Mouse (Mus musculus): Measurements from ENCODE around the gene Ptp4a2.
"Not testable (repeated sequence)": the region's sequence is repeated elsewhere in the genome, so short reads cannot be mapped to it uniquely, and the experiment has no call there.

Gene Ptp4a2

DNA sequence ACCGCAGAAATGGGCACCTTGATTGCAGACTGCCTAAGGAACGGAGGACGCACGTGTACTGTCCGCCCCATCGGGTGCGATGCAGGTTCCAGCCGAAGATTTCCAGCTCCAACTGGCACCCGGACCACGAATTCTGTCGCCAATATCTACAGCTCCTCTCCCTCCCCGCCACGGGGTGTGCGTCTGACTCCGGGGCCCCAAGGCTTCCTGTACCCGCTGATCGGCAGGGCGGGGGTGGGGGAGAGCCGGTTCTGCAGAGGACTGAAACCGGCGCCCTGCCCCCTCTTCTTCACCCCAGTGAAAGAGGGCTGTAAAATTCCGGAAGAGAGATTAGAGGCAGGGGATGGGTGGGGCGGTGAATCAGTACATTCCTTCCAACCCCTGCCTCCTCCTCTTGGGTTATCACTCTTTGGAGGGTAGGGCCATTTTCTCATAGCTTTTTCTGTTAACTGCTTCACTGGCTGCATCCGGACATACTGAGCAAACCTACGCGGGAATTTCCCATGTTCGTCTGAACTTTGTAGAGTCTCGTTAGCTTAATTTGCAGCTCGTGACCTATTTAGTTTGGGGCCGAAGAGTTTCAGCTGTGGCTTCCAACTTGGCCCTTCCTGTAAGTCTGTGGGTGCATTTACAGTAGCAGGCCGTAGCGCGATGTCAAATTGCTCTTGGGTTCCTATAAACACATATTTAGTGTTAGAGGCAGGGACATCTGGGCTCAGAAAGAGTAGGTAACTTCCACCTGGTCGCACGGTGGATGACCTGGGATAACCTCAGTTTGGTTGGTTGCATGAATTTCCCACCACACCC lies at the start of gene Ptp4a2:
Gene Ptp4a2, plus strand, starts transcription at position 422 of the 807 bp plus-strand sequence.
- peak; percentile 83 for DNase-seq (ENCODE audit: low spot score)

DNA sequence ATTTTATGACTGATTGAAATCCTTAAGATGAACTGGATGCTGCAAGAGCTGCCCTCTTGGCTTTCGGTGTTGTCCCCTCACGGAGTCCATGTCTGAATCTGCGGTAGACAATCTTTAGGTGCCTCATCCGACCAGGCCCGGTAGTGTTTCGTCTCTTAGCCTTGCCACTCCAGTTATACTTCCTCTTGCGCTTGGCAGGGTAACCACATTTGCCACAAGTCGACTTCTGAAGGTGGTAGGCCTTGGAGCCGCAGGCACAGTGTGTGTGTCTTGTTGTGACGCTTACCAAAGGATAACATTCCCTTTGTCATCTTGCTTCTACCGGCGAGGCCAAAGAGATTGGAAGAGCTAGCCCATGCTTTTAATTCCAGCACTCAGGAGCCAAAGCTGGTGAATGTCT lies 49.4 kb upstream of the Ptp4a2 start:
- no peak for DNase-seq (ENCODE audit: low spot score)

DNA sequence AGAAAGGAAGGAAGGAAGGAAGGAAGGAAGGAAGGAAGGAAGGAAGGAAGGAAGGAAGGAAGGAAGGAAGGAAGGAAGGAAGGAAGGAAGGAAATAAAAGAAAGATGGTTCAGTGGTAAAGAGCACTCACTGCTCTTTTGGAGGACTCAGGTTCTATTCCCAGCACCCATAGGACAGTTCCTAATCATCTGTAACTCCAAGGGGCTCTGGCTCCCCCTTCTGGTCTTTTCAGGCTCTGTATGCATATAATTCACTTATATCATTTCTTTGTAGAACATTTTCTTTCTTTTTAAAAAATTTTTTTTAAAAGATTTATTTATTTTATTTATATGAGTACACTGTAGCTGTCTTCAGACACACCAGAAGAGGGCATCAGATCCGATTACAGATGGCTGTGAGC lies 48.5 kb upstream of the Ptp4a2 start:
- not testable (repeated sequence) for DNase-seq (ENCODE audit: low spot score)

DNA sequence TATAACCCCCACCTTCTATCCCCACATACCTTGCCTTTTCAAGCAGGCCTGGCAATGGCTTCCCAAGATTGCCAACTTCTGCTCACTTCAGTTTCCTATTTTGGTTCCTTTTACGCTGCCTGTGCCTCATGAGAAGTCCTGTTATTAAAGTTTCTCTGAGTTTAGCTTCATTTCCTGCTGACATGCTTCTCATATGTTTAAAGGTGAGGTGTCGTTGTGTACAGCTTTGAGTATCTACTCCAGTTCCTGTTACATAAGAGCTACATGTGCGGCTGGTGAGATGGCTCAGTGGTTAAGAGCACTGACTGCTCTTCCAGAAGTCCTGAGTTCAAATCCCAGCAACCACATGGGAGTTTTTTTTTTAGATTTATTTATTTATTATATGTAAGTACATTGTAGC lies 45.7 kb upstream of the Ptp4a2 start:
- no peak for DNase-seq (ENCODE audit: low spot score)

DNA sequence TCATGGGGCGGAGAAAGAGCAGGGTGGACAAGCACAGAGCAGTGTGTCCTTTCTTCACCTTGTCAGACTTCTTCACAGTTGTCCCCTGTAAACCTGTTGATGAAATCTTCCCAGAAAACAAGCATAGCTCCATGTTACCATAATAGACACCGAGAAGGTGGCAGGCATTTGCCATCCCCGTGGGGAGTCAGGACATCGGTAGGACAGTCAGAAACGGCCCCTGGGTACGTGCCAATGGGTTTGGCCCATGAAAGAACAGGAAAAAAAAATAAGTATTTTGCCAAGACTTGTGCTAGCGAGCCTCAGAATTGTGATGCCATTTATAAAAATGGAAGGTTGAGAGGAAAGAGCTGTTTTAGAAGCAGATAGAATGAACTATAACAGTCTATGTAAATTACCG lies 43.2 kb upstream of the Ptp4a2 start:
- no peak for DNase-seq (ENCODE audit: low spot score)

DNA sequence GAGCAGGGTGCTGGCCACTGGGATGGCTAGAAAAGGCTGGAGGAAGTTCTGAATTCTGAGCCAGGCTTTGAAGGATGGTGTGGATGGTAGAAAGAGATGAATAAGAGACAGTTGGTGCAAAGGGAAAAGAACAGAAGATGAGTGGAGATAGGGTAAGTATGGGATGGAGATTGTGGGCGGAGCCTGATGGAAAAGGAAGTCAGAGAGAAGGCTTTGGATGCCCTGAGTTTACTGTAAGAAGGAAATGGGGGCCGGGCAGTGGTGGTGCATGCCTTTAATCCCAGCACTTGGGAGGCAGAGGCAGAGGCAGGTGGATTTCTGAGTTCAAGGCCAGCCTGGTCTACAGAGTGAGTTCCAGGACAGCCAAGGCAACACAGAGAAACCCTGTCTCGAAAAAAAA lies 42.3 kb upstream of the Ptp4a2 start:
- not testable (repeated sequence) for DNase-seq (ENCODE audit: low spot score)

DNA sequence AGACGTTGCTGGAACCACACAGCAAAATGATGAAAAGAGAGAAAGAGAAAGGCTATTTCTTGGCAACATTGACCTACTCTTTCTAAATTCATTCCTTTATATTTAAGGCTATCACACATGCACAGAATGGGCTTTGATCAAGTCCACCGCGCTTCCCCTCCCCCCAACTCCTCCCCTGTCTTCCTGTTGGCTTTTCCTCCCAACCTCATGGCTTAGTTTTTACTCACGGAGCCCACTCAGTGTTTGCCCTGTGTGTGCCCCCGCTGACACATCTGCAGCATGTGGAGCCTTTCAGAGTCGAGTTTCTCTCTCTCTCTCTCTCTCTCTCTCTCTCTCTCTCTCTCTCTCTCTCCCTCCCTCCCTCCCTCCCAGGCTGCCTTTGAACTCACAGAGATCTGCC lies 40.4 kb upstream of the Ptp4a2 start:
- no peak for DNase-seq (ENCODE audit: low spot score)

DNA sequence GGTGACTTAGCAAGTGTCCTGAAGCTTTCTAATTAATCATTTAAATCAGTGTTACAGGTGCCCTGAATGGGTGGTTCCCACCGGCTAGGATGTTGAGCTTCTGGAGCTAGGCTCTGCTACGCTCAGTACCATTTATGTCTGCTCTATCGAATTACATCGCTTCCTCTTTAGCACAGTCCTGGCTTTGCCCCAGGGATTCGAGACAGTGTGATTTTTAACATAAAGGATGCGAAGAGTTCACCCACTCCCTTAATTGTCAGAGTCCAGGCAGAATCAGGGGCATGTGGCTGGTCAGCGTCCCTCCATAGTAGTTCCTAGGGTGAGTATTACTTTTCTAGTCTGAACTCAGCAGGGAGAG lies 39.7 kb upstream of the Ptp4a2 start:
- DNase-seq (ENCODE audit: low spot score), result no peak

DNA sequence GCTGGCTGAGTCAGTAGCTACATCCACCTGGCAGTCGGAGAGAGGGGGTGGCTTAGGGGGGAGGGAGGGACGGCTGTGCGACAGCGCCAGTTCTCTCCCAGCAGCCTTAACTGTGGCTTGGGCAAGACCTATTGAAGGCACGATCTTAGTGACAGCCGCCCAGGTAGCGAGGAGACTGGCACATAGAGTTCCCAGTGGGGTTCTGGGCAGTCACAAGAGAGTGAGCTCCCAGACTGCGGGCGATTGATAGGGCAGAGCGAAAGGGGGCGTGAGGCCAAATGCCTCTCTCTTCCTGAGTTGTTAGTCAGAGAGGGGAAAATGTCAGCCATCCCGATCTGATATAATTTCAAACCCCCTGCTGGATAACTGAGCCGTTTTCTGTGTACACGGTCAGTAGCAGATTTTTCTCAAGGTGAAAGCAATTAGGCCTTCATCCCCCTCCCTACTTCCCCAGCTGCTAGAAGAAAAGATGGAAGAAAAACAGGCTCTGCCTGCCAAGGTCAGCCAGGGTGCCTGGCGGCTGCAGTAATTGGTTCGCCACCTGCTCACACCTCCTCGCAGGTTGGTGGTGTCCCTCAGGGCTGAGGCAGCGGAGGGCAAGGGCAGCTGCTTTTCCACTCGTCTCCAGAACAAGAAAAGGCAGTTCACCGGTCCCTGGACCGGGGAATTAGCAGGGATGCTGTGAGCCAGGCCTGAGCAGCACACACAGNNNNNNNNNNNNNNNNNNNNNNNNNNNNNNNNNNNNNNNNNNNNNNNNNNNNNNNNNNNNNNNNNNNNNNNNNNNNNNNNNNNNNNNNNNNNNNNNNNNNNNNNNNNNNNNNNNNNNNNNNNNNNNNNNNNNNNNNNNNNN lies 39.1 kb upstream of the Ptp4a2 start:
- DNase-seq (ENCODE audit: low spot score), result no peak

DNA sequence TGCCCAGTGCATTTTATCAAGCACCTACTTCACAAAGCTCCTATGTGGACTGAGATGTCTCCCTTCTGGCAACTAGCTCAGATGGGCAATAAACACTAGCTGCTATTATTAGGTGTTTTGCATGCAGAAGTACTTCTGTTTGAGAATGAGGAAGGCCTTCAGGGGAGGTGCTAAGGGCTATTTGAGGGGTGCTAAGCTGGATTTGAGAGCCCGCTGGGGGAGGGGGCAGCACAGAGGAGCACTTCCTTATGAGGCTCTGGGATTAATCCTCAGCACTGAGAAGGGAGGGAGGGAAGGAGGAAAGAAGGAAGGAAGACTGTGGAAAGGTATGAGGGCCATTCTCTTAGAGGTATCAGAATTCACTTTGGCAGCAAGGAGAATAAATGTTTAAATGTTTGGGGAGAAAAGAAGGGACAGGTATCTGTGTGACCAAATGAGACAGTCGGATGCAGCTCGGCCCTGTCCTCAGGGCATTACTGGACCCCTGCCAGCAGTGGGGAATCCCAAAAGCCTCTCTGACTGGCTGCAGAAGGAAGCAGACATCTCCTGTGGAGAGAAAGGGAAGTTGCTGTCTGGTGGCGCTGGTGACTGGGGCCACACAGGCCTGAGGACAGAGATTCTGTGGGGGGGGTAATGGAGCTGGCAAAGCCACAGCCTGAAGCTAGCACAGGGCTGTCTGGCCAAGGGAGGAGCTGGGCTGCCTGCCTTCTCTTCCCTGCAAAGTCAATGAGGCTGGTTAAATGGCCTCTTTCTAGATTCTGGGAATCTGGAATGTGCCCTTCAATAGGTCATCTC lies 28.9 kb upstream of the Ptp4a2 start:
- no peak for DNase-seq (ENCODE audit: low spot score)

DNA sequence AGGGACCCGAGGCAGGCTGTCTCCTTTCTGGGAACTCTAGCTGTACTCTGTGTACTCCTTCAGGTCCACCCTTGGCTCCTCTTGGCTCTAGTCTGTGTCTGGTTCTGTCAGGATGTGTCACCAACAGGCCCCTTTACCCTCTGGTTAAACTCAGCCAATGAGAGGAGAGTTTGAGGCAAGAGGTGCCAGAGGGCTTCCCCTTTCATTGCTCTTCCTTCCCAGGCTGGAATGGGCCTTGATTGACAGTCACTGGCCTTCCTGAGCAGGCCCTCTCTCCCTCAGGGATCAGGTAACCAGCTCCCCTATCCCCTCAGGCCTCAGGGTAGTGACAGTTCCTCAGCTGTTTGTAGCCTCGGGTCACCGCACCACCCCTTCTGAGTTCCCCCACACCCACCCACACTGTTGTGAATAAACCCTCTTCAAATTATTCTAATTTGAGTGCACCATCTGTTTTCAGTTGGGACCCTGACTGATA lies 28.1 kb upstream of the Ptp4a2 start:
- no peak for DNase-seq (ENCODE audit: low spot score)

DNA sequence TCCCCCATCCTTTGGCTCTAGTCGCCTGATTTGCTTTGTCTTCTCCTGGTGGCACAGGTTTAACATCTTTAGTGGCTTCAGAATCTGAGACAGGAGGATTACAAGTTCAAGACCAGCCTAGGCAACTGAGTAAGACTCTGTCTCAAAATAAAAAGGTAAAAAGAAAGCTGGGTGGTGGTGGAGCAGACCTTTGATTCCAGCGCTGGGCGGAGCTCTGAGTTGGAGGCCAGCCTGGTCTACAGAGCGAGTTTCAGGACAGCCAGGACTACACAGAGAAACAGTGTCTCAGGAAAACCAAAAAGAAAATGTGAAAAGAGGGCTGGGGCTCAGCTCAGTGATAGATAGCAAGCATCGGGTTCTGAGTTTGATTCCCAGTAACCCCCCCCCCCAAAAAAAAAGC lies 27.5 kb upstream of the Ptp4a2 start:
- no peak for DNase-seq (ENCODE audit: low spot score)

DNA sequence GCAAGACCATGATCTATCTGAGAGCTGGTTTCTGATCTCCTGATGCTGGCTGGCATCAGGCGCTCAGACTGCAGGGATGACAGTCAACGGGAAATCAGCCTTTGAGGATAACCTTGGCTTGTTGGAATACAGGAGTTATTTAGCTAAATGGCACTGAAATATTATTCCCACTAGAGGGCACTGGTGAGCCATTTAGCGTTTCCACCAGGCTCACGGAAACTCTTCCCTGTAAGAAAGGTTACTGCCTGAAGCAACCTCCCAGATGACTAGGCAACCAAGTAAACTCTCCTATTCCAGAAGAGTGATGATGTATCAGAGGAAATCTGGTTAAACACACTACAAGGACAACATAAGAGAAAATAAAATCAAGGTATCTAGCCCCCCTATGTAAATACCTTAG lies 25.8 kb upstream of the Ptp4a2 start:
- DNase-seq (ENCODE audit: low spot score), result peak; percentile 74

DNA sequence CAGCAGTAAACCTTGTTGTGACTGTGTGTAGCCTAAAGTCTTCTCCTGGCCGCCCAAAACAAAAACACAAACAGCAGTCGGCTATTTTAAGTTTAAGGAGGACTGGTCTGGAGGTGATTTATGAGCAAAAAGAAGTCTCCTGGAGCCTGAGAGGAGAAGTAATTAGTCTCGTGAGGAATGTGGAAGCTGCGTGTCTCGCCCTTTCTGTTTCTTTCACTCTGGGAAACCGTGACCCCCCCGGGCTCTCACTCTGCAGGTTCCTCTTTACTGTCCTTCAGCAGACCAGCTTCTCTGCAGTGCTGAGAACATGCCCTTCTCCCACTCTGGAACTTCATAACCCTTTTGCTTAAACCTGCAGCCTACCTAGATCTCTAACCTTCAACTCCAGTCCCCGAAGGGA lies 22.3 kb upstream of the Ptp4a2 start:
- DNase-seq (ENCODE audit: low spot score), result no peak

DNA sequence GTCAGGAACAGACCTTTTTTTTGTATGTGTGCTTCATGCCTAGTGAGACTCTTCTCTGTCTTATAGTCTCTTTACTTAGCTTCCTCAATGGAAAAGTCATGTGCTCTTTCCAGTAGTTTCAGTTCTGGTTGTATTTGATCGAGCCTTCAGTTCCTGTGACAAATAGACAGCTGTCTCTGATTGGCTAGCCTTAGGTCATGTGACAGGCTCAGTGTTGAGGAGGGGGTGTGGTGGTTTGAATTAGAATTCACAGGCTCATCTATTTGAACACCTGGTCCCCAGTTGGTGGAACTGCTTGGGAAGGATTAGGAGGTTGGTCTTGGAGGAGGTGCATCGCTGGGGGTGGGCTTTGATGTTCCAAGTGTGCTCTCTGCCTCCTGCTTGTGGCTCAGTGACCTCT lies 21.4 kb upstream of the Ptp4a2 start:
- DNase-seq (ENCODE audit: low spot score), result no peak

DNA sequence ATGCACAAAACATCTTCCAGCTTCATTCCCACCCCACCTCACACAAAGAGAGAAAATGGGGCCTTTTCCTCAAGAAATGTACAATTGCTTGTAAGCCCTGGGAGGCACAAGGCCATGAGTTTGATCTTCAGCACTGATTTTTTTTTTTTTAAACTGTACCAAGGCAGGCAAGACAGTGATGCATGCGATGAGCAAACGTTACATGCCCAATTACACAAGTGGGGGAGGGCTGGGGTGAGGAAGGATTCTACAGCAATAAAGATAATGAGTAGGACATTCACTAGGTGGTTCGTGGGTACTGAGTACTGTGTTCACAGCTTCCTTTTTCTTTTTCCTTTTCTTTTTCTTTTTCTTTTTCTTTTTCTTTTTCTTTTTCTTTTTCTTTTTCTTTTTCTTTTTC lies 20.5 kb upstream of the Ptp4a2 start:
- DNase-seq (ENCODE audit: low spot score), result no peak

DNA sequence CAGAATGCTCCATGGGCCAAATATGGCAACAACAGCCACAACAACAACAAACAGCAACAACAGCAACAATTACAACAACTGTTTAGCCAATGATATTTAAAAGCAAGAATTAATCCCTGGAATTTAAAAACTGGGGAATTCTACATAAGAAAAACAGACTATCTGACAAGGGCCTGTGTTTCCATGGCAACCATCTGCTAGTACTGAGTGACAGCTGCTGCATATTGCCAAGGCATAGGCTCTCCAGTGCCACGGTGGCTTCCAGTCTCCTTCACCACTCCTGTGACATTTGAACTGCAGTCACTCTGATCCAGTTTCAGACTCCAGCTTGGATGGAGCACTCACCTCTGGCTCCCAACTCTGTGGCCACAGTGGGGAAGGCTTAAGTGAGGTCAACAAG lies 19.6 kb upstream of the Ptp4a2 start:
- no peak for DNase-seq (ENCODE audit: low spot score)

DNA sequence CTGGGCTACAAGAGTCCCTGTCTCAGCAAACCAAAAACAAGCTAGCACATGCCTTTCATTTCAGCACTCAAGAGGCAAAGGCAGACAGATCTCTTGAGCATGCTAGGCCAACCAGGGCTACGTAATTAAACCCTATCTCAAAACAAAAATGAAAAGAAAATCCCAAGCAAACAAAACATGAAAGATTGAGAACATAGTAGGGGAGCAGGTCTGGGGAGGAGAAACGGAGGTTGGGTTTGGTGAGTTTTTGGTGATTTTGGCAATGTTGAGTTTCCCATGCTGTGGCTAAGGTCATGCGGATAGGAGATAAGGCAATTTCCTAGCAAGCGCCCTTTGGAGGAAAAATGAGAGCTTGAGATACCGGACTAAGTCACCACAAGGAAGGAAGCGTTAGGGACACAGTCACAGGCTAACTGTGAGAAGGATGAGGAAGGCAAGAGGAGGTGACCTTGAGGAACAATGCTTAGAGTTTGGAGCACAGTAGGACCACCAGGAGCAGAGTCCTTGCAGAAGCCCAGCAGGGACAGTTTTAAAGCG lies 18.3 kb upstream of the Ptp4a2 start:
- no peak for DNase-seq (ENCODE audit: low spot score)

DNA sequence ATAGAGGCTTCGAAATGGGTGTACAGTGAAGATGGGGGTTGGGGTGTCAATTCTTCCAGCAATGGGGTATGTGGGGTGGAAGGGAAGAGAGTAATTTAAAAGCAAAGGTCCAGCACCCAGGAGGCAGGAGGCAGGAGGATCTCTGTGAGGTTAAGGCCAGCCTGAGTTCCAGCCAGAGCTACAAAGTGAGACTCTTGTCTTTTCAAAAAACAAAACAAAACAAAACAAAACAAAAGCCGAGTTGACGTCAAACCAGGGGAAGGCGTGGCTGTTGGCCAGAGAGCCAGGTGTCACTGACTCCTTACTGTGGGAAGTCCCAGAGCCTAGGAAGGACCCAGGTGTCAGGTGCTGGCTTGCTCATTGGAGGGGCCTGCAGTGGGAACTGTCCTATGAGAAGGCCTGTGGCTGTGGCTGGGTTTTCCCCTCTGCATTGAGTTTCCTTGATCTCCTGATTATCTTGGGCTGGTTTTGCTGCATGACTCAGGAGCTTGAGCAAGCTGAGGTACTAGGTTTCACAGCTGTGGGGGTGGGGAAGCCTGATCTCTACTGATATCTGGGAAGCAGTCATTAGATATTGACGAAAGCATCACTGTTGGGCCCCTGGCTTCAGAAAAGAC lies 17.2 kb upstream of the Ptp4a2 start:
- DNase-seq (ENCODE audit: low spot score), result peak; percentile 64

DNA sequence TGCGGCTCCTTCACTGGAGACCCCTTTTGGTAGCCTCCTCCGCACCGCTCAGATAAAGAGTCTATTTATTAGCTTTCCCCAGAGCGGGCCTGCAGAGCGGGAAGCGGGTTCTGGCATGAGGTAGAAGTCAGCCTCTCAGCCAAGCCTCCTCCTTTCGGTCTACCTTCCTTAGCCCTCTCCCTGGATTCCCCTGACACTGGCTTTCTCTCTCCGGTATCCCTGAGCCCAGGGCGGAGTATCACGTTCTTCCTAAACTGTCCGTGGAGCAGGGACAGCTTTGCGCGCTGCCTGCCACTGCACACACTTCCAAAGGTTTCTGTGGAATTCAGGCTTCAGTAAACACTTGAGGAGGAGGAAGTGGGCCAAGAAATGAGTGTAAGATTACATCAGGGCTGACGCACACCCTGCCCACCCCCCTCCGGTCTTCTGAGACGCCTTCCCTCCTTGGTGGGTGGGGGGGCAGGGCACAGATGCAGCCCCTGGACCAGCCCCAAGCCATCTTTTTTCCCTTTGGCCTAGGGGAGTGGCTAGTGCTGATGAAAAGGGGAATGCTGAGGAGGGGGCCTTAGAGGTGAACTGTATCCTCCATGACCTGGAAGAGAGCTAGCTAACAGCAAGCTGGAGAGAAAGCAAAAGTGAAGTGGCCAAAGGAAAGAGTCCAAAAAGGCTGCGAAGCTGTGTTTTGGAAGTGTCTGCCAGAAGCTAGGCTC lies 15.7 kb upstream of the Ptp4a2 start:
- peak; percentile 75 for DNase-seq (ENCODE audit: low spot score)

DNA sequence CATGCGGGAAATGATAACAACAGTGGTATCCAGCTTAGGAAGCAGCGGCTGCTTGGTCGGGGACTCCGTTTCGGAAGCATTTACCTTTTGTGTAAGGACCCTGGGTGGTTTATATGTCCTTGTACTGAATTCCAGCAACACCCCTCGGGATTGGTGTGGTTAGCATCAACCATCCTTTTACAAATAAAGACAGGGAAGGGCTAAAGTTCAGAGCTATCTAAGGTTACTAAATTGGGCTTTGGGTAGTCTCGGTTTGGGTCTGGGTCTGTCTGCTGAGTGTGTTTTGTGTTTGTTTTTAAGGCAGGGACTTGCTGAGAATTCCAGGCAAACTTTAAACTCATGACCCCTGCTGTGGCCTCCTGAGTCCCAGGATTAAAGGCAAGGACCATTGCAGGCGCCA lies 15.2 kb upstream of the Ptp4a2 start:
- peak; percentile 68 for DNase-seq (ENCODE audit: low spot score)

All from yolk sac, embryonic 10.5 days (tissue).